Mouse (Mus musculus): ENCODE measurements at regions not wholly inside any gene's neighbourhood (a gene's known extent, or its start where the extent isn't known, plus 50 kb on each side); places are given as distances from the start of the nearest gene placed in this dataset.
"Not testable (repeated sequence)": the region's sequence is repeated elsewhere in the genome, so short reads cannot be mapped to it uniquely, and the experiment has no call there.

- DNase-seq (ENCODE audit: low spot score in 2 of 2): no peak
Observed at GRCm38 (mm10) chr10:111592416-111593149, 86.5 kb downstream of the Phlda1 start.

- DNase-seq (ENCODE audit: low spot score in 2 of 2): no peak
Observed at GRCm38 (mm10) chr10:111593280-111593679, 87.2 kb downstream of the Phlda1 start.

- no peak for DNase-seq (ENCODE audit: low spot score in 2 of 2)
Observed at GRCm38 (mm10) chr10:111594171-111594570, 88.1 kb downstream of the Phlda1 start.

DNA sequence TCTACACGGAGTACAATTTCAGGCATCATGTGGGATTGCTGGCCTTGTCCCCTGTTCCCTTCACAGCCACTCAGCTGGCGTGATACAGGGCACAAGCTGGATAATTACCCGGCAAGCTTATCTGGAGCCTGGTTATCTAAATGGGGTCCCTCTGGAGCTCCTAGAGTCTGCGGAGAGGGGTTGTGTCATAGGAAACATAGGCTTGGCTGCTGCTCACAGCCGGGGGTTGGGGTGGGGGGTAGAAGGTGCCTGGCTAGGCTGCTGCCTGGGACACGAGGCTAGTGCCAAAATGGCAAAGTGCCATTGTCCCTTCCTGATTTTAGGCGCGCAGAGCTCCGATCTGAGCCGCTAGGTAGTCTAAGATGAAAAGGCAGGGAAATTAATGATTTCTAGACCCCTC lies 88.6 kb downstream of the Phlda1 start:
- peak; percentile 65 to 70 for DNase-seq (ENCODE audit: low spot score in 2 of 2)

- DNase-seq (ENCODE audit: low spot score in 2 of 2): no peak
Observed at GRCm38 (mm10) chr10:111595513-111595995, 89.5 kb downstream of the Phlda1 start.

DNA sequence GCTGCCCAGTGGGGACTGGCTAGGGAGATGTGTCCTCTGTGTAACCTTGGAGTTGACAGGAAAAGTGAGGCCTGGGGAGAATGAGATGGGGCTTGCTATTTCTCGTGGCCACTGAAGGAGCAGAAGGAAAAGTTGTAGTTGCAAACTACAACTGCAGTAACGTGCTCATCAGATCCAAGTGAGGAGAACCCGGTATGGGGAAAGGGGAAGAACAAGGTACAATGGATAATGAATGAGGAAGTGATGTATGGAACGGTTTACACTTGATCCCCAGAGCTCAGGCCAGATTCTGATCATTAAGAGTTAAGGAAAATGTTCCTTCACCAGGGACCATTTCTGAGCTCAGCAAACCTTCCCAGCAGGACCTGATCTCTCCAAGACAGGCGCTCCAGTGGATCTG lies 92.6 kb downstream of the Phlda1 start:
- DNase-seq (ENCODE audit: low spot score in 2 of 2): no peak

DNA sequence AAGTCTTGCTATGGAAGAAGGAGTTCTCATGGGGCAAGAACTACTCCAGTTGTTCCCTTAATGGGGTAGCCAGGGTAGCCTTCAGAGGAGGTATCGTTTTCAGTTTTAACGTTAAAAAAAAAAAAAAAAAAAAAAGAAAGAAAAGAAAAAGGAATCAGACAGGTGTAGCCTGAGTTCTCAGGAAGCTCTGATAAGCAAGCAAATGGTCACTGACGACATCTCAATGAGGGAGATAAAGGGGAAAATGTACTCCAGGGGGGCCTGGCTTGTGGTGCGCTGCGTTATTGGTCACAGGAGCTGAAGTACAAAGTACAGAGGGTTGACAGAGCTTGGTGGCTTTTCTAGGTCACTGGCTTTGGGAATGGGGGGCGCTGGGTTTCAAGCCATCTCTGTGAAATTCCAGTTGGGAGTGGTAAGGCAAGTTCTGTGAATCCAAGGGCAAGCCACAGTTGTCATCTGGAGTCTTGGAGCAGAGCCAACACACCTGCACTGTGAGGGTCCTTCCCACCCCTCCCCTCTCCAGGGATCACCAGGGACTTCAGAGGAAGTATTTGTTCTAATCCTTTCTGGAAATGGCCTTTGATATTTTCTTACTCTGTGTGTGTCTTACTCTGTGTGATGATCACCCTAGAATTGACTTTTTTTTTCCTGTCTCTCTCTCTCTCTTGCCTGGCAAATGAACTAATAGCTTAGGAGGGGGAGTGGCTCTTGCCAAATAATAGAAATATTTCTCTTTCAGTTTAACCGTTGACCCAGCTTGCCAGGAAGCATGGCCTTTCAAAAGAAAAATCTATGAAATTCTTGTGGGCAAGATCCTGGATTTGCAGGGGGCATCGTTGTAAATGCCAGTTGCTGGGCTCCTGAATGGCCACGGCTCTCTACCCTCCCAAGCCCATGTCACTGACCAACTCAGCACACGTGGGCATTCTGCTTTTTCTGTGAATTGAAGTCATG lies 93.5 kb downstream of the Phlda1 start:
- no peak for DNase-seq (ENCODE audit: low spot score in 2 of 2)

DNA sequence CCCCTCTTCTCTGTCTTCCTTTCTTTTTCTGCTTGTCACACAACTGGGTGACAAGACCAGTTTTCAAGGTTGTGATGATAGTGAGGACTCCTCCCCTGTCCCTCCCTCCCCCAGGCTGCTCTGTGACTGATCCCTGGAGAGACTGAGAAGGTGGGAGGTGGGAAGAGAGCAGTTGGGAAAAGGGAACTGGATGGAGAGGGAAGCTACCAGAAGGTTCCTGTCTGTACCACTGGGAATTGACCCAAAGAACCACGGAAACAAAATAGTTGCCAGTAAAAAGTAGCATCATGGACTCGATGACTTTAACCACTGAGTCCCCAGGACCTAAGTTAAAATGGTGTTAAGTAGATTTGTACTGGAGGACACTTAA lies 94.2 kb downstream of the Phlda1 start:
- DNase-seq (ENCODE audit: low spot score in 2 of 2): peak in 1 of 2 experiments; percentile 49

DNA sequence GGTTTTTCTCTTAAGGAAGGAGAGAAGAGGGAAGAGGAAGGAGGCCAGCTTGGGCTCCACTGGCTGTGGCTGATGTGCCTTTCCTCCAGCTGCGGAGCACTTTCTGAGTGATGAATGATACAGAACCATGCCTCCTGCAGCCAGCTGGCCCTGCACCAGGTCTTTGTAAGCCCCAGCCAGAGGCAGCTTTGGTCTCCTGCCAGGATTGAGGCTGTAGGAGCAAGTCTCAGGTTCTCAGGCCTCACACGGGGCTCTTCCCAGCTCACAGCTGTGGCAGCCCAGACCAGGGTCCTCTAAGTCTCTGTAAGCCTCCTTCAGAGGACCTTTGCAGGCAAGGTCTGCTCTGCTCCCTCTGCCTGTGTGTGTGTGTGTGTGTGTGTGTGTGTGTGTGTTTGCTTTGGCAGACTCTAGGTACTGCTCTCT lies 94.6 kb downstream of the Phlda1 start:
- DNase-seq (ENCODE audit: low spot score in 2 of 2): peak; percentile 87 to 91

DNA sequence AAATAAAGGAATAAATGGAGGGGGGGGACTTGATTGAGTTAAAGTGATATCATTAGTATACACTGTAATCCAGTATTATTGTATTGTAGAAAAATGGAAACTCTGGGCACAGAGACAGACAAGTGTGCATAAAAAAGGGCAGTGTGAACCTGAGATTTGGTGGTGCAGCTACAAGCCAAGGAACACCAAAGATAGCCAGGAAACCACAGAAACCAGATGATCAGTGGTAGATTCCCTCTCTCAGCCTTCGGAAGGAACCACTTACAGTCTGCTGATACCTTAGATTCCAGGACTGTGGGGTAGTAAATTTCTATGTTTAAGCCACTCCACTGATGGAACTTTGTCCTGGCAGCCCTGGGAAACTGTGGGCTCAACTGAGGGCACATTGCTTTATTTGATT lies 97.1 kb downstream of the Phlda1 start:
- DNase-seq (ENCODE audit: low spot score in 2 of 2): no peak

GRCm38 (mm10) chr10:111607381-111607780 lies 101.3 kb downstream of the Phlda1 start:
- DNase-seq (ENCODE audit: low spot score in 2 of 2): not testable (repeated sequence)

DNA sequence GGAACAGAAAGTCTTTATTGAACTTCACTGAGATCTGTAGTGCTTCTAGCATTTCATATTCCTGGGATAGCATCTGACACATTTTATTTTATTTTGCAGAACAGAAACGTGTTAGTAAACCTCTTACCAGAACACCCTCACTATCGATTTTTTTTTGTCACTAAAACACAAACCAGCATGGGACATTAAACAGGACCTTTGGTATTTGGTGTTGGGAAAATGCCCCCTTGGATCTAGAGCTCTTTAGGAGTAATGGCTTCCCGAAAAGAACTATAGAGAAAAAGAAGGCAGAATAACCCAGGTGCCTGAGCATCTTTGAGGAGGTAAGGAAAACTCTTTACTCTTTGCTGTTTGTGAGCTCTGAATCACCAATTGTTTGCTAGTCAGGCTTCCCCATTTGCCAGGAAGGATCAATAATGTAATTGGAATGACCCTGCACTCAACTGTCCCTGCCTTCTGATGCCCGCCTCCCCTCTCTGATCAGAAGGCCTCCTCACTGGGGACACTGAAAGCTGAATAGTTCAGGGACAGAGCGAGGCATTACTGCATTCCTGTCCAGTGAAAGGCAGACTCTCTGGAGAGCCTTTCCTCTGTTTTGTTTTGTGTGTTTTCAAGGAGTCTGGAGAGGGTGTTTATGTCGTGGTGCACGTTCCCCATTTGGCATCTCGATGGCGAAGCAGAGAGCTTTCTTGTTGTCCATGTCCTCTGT lies 102.5 kb downstream of the Phlda1 start:
- DNase-seq (ENCODE audit: low spot score in 2 of 2): no peak

- DNase-seq (ENCODE audit: low spot score in 2 of 2): no peak
Observed at GRCm38 (mm10) chr10:111609889-111610288, 103.8 kb downstream of the Phlda1 start.

GRCm38 (mm10) chr10:111619627-111620270 lies 113.7 kb downstream of the Phlda1 start:
- peak; percentile 12 to 14 for DNase-seq (ENCODE audit: low spot score in 2 of 2)

- no peak for DNase-seq (ENCODE audit: low spot score in 2 of 2)
Observed at GRCm38 (mm10) chr10:111620927-111621676, 115.0 kb downstream of the Phlda1 start.

- DNase-seq (ENCODE audit: low spot score in 2 of 2): no peak
Observed at GRCm38 (mm10) chr10:111622789-111623188, 116.7 kb downstream of the Phlda1 start.

DNA sequence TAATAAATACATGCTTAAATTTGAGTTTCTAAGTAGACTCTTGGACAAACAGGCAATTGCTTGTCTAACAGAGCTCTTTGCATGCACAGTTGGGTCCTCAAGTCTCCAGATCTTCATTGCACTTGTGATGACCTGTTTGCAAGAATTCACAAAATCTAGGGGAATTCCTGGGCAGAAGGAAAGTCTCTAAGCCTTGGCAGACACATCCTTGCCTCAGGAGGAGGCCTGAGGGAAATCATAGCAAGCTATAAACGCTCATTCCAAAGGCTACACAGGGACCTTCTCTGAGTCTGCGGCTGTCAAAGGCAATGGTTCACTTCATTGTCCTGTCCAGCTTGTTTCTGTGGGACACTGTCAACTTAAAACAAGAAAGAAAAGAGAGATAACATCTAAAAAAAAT lies 117.9 kb downstream of the Phlda1 start:
- DNase-seq (ENCODE audit: low spot score in 2 of 2): peak in 1 of 2 experiments; percentile 10

GRCm38 (mm10) chr10:111624624-111625023 lies 118.5 kb downstream of the Phlda1 start:
- DNase-seq (ENCODE audit: low spot score in 2 of 2): no peak

DNA sequence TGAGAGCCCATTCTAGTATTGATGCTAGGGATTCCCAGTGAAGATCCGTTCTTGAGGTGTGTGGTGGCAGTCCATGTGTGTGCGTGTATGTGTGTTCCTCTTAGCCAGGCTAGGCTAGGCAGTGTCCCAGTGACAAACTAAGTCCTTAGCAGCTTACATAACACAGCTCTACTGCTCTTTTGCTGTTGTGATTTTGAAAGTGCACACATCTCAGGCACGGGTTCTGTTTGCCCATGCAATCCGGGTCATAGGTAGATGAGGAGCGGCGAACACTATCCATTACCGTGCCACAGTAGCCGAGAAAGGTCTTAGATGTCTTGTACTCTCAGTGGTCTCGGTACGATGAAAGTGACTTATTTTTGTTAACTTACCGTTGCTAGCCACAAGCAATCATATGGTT lies 119.5 kb downstream of the Phlda1 start:
- no peak for DNase-seq (ENCODE audit: low spot score in 2 of 2)

DNA sequence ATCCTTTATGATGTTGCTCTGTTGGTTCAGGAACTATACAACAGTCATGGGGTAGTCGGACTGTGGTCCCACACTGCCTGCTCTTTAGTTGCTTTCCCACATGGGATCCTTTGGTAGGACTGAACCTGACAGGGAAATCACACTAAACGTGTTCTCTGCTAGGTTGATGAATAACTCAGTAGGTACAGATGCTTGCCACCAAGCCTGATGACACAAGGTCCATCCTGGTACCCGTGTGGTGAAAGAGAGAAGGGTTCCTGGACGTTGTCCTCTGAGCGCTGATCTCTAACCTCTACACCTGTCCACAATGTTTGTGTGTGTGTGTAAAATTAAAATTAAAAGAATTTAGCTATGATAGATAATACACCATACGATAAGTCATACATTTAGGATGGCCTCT lies 119.9 kb downstream of the Phlda1 start:
- no peak for DNase-seq (ENCODE audit: low spot score in 2 of 2)

- no peak for DNase-seq (ENCODE audit: low spot score in 2 of 2)
Observed at GRCm38 (mm10) chr10:111636283-111636682, 130.2 kb downstream of the Phlda1 start.

Measured in heart, adult 9 months (tissue).